Mouse (Mus musculus) liver, embryonic 12.5 days (tissue): ENCODE data around the gene Arhgap35. TPM values are rescaled to one million over a fixed set of nuclear protein-coding genes. Genes with fewer than 3 reads are reported as not detected.

Experiments
- ATAC-seq: fragments of 200-750 bp; cut with Nextera tagmentation; 2 replicates; pipeline ENCODE4 v1.8.0; 2017; ENCODE audit warnings: moderate number of reproducible peaks, mild to moderate bottlenecking, moderate library complexity
- H3K27ac ChIP-seq: fragments of 300-500 bp; sonication (generic); 2 replicates; pipeline ENCODE4 v1.5.1; 2016; ENCODE audit warnings: mild to moderate bottlenecking
- H3K27me3 ChIP-seq: fragments of 300-500 bp; sonication (generic); replicated peaks from 2 replicates; pipeline ENCODE4 v1.6.1; 2016; ENCODE audit warnings: mild to moderate bottlenecking, moderate library complexity
- H3K36me3 ChIP-seq: fragments of 300-500 bp; sonication (generic); 2 replicates; pipeline ENCODE4 v1.6.1; 2016; ENCODE audit warnings: mild to moderate bottlenecking, moderate library complexity
- H3K4me1 ChIP-seq: fragments of 300-500 bp; sonication (generic); 2 replicates; pipeline ENCODE4 v1.6.1; 2016
- H3K4me2 ChIP-seq: fragments of 300-500 bp; sonication (generic); 2 replicates; pipeline ENCODE4 v1.6.1; 2016; ENCODE audit warnings: mild to moderate bottlenecking, moderate library complexity
- H3K4me3 ChIP-seq: fragments of 300-500 bp; sonication (generic); 2 replicates; pipeline ENCODE4 v1.5.1; 2016; ENCODE audit warnings: mild to moderate bottlenecking, moderate library complexity
- H3K9ac ChIP-seq: fragments of 300-500 bp; sonication (generic); 2 replicates; pipeline ENCODE4 v1.6.1; 2016; ENCODE audit warnings: mild to moderate bottlenecking, moderate library complexity
- H3K9me3 ChIP-seq: fragments of 300-500 bp; sonication (generic); replicated peaks from 2 replicates; pipeline ENCODE4 v1.6.1; 2016; ENCODE audit warnings: mild to moderate bottlenecking, moderate library complexity
- WGBS: fragments of 180-500 bp; shearing (Covaris S2); methylation state at CpG from one replicate; pipeline ENCODE4 v1.1.7; 2016; ENCODE audit not compliant: insufficient replicate concordance; 5-methylcytosine and 5-hydroxymethylcytosine counted together
- polyA plus RNA-seq: library from polyadenylated mRNA; unstranded; fragments of >200 nt; fragmentation: Nextera tagmentation; extraction: Ambion mirVana; gene quantifications from 2 replicates; pipeline ENCODE4 v1.2.1, GENCODE M21; 2016

Gene Arhgap35
- polyA plus RNA-seq, 1 experiment from 2014 or later: 4.4 TPM

- Histone ChIP-seq H3K4me3 (peak overlapping the region; percentile 34), H3K9ac (no peak overlapping the region), H3K4me1 (peaks cover 23% of the 10 kb centered on the region), H3K9me3 (no peaks in the 10 kb centered on the region), H3K27me3 (peaks cover 91% of the 10 kb centered on the region), H3K27ac (no peak overlapping the region), H3K36me3 (no peaks in the 10 kb centered on the region), H3K4me2 (peak overlapping the region; percentile 55)
- no peak for ATAC-seq
- WGBS: 2% methylated on average over 44 of the region's 59 CpGs
Observed at GRCm38 (mm10) chr7:16475764-16476599, 138.8 kb downstream of the Arhgap35 start.

GRCm38 (mm10) chr7:16475321-16475720, 139.5 kb downstream of the Arhgap35 start:
- no peaks in the 10 kb centered on the region for H3K9me3 ChIP-seq
- peaks cover 92% of the 10 kb centered on the region for H3K27me3 ChIP-seq
- peak overlapping the region; percentile 55; the same call in 1 of the 2 replicates for H3K4me2 ChIP-seq
- no peak overlapping the region for H3K27ac ChIP-seq
- H3K4me1 ChIP-seq: peaks cover 23% of the 10 kb centered on the region
- ATAC-seq: no peak
- WGBS: 2% methylated on average over 22 of the region's 23 CpGs
- H3K4me3 ChIP-seq: no peak overlapping the region
- no peak overlapping the region for H3K9ac ChIP-seq
- H3K36me3 ChIP-seq: no peaks in the 10 kb centered on the region

GRCm38 (mm10) chr7:16474445-16474844, 140.3 kb downstream of the Arhgap35 start:
- Histone ChIP-seq H3K4me1 (peaks cover 23% of the 10 kb centered on the region), H3K9me3 (no peaks in the 10 kb centered on the region), H3K27me3 (peaks cover 92% of the 10 kb centered on the region), H3K27ac (no peak overlapping the region), H3K9ac (no peak overlapping the region), H3K36me3 (no peaks in the 10 kb centered on the region), H3K4me2 (peak overlapping the region; percentile 52), H3K4me3 (peak overlapping the region; percentile 29)
- no peak for ATAC-seq
- 6% methylated on average over 33 of the region's 33 CpGs for WGBS

GRCm38 (mm10) chr7:16473847-16474246, 140.9 kb downstream of the Arhgap35 start:
- WGBS: 58% methylated on average over 8 of the region's 8 CpGs
- no peak overlapping the region for H3K27ac ChIP-seq
- H3K4me1 ChIP-seq: peaks cover 23% of the 10 kb centered on the region
- H3K4me2 ChIP-seq: no peak overlapping the region
- no peak for ATAC-seq
- H3K9me3 ChIP-seq: no peaks in the 10 kb centered on the region
- no peak overlapping the region for H3K9ac ChIP-seq
- no peak overlapping the region for H3K4me3 ChIP-seq
- H3K27me3 ChIP-seq: peaks cover 97% of the 10 kb centered on the region
- no peaks in the 10 kb centered on the region for H3K36me3 ChIP-seq

- no peaks in the 10 kb centered on the region for H3K36me3 ChIP-seq
- no peak overlapping the region for H3K4me2 ChIP-seq
- no peak for ATAC-seq
- no peaks in the 10 kb centered on the region for H3K9me3 ChIP-seq
- H3K27ac ChIP-seq: no peak overlapping the region
- H3K27me3 ChIP-seq: peaks cover 94% of the 10 kb centered on the region
- no peak overlapping the region for H3K9ac ChIP-seq
- H3K4me1 ChIP-seq: peaks cover 23% of the 10 kb centered on the region
- no peak overlapping the region for H3K4me3 ChIP-seq
- WGBS: 13% methylated on average over 17 of the region's 17 CpGs
Observed at GRCm38 (mm10) chr7:16472116-16472709, 142.6 kb downstream of the Arhgap35 start.

GRCm38 (mm10) chr7:16471549-16471948, 143.2 kb downstream of the Arhgap35 start:
- 28% methylated on average over 9 of the region's 9 CpGs for WGBS
- Histone ChIP-seq H3K4me2 (no peak overlapping the region), H3K9ac (no peak overlapping the region), H3K9me3 (no peaks in the 10 kb centered on the region), H3K36me3 (no peaks in the 10 kb centered on the region), H3K4me1 (peaks cover 21% of the 10 kb centered on the region), H3K27me3 (peaks cover 87% of the 10 kb centered on the region), H3K27ac (no peak overlapping the region), H3K4me3 (no peak overlapping the region)
- ATAC-seq: no peak

- H3K9ac ChIP-seq: no peak overlapping the region
- no peaks in the 10 kb centered on the region for H3K4me1 ChIP-seq
- H3K27me3 ChIP-seq: peaks cover 71% of the 10 kb centered on the region
- H3K4me3 ChIP-seq: no peak overlapping the region
- H3K9me3 ChIP-seq: no peaks in the 10 kb centered on the region
- H3K4me2 ChIP-seq: no peak overlapping the region
- 37% methylated on average over 5 of the region's 5 CpGs for WGBS
- H3K27ac ChIP-seq: no peak overlapping the region
- ATAC-seq: no peak
- H3K36me3 ChIP-seq: no peaks in the 10 kb centered on the region
Observed at GRCm38 (mm10) chr7:16468115-16468514, 146.7 kb downstream of the Arhgap35 start.

GRCm38 (mm10) chr7:16466565-16466964, 148.2 kb downstream of the Arhgap35 start:
- 33% methylated on average over 4 of the region's 4 CpGs for WGBS
- Histone ChIP-seq H3K27me3 (peaks cover 66% of the 10 kb centered on the region), H3K4me1 (no peaks in the 10 kb centered on the region)

GRCm38 (mm10) chr7:16465568-16465967, 149.2 kb downstream of the Arhgap35 start:
- Histone ChIP-seq H3K4me1 (no peaks in the 10 kb centered on the region), H3K27ac (no peak overlapping the region), H3K36me3 (no peaks in the 10 kb centered on the region), H3K4me2 (no peak overlapping the region), H3K4me3 (no peak overlapping the region), H3K9ac (no peak overlapping the region), H3K9me3 (no peaks in the 10 kb centered on the region), H3K27me3 (peaks cover 66% of the 10 kb centered on the region)
- 81% methylated on average over 5 of the region's 5 CpGs for WGBS
- no peak for ATAC-seq

More at GRCm38 (mm10) chr7:16466565-16466964, 148.2 kb downstream of the Arhgap35 start:
- no peak overlapping the region for H3K9ac ChIP-seq
- H3K4me3 ChIP-seq: no peak overlapping the region
- no peak overlapping the region for H3K27ac ChIP-seq
- H3K36me3 ChIP-seq: no peaks in the 10 kb centered on the region
- no peak overlapping the region for H3K4me2 ChIP-seq
- no peaks in the 10 kb centered on the region for H3K9me3 ChIP-seq
- ATAC-seq: no peak

GRCm38 (mm10) chr7:16465160-16465559, 149.6 kb downstream of the Arhgap35 start:
- Histone ChIP-seq H3K27me3 (peaks cover 66% of the 10 kb centered on the region), H3K27ac (no peak overlapping the region), H3K4me2 (no peak overlapping the region), H3K9me3 (no peaks in the 10 kb centered on the region), H3K4me3 (no peak overlapping the region), H3K9ac (no peak overlapping the region), H3K36me3 (no peaks in the 10 kb centered on the region), H3K4me1 (no peaks in the 10 kb centered on the region)
- ATAC-seq: peak; percentile 49; the same call in 1 of the 2 replicates
- WGBS: 5% methylated on average over 8 of the region's 8 CpGs

GRCm38 (mm10) chr7:16463214-16463613, 151.6 kb downstream of the Arhgap35 start:
- Histone ChIP-seq H3K4me2 (no peak overlapping the region), H3K4me3 (no peak overlapping the region), H3K9me3 (peaks cover 4% of the 10 kb centered on the region; the same call in 1 of the 2 replicates), H3K9ac (no peak overlapping the region), H3K27ac (no peak overlapping the region), H3K27me3 (peaks cover 52% of the 10 kb centered on the region), H3K4me1 (no peaks in the 10 kb centered on the region), H3K36me3 (0 out of 2 replicates have a peak, but pooled peaks cover 4% of the 10 kb centered on the region)
- 2% methylated on average over 14 of the region's 14 CpGs for WGBS
- no peak for ATAC-seq

GRCm38 (mm10) chr7:16461705-16462104, 153.1 kb downstream of the Arhgap35 start:
- ATAC-seq: no peak
- peaks cover 9% of the 10 kb centered on the region; the same call in 1 of the 2 replicates for H3K36me3 ChIP-seq
- WGBS: 63% methylated on average over 6 of the region's 6 CpGs

More at GRCm38 (mm10) chr7:16461705-16462104, 153.1 kb downstream of the Arhgap35 start:
- no peak overlapping the region for H3K4me2 ChIP-seq
- H3K27me3 ChIP-seq: peaks cover 48% of the 10 kb centered on the region
- H3K4me1 ChIP-seq: no peaks in the 10 kb centered on the region
- H3K4me3 ChIP-seq: no peak overlapping the region
- H3K9ac ChIP-seq: no peak overlapping the region
- H3K9me3 ChIP-seq: peaks cover 4% of the 10 kb centered on the region; the same call in 1 of the 2 replicates
- H3K27ac ChIP-seq: no peak overlapping the region
